Mouse (Mus musculus) MEL (cell line): ENCODE data around the gene Prkch. TPM values are rescaled to one million over a fixed set of nuclear protein-coding genes. Genes with fewer than 3 reads are reported as not detected.

Experiments used
- DNase-seq: peaks from one replicate; pipeline ENCODE4 v3.0.0; 2011; ENCODE audit warnings: low read depth, low spot score
- H3K27ac ChIP-seq: 2 replicates; pipeline ENCODE4 v1.5.1; 2012; ENCODE audit warnings: low read depth, mild to moderate bottlenecking, control low read depth, low read length, moderate library complexity; ENCODE audit not compliant: control insufficient read depth
- H3K27me3 ChIP-seq, 2 experiments: fragments of 150-350 bp in 1 of 2; sonication (generic) in 1 of 2; 2 replicates each; pipeline ENCODE4 v1.6.1; 2012; ENCODE audit warnings: low read length in 2 of 2, mild to moderate bottlenecking in 2 of 2, improper control_type of control experiment in 1 of 2, moderate library complexity in 1 of 2; ENCODE audit not compliant: insufficient read depth in 2 of 2, control insufficient read depth in 1 of 2
- H3K36me3 ChIP-seq, 2 experiments: 2 replicates each; pipeline ENCODE4 v1.6.1; 2012 to 2014; ENCODE audit warnings: low read length in 2 of 2, improper control_type of control experiment in 1 of 2, inconsistent platforms in 1 of 2, mild to moderate bottlenecking in 1 of 2; ENCODE audit not compliant: insufficient read depth in 2 of 2, control insufficient read depth in 1 of 2
- H3K4me1 ChIP-seq, 2 experiments: fragments of 150-350 bp in 1 of 2; sonication (generic) in 1 of 2; 2 replicates each; pipeline ENCODE4 v1.6.1; 2012; ENCODE audit warnings: low read length in 2 of 2, improper control_type of control experiment in 1 of 2, mild to moderate bottlenecking in 1 of 2; ENCODE audit not compliant: insufficient read depth in 2 of 2, control insufficient read depth in 1 of 2
- H3K4me3 ChIP-seq, 2 experiments: fragments of 150-350 bp in 1 of 2; sonication (generic) in 1 of 2; 2 replicates each; pipeline ENCODE4 v1.5.1; 2012; ENCODE audit warnings: low read depth in 2 of 2, low read length in 2 of 2, mild to moderate bottlenecking in 2 of 2, moderate library complexity in 2 of 2, control low read depth in 1 of 2, improper control_type of control experiment in 1 of 2; ENCODE audit not compliant: control insufficient read depth in 1 of 2, insufficient read depth in 1 of 2
- H3K79me2 ChIP-seq: 2 replicates; pipeline ENCODE4 v1.6.1; 2012; ENCODE audit warnings: mild to moderate bottlenecking, low read length, moderate library complexity; ENCODE audit not compliant: control insufficient read depth, poor library complexity, insufficient read depth
- H3K9ac ChIP-seq: 2 replicates; pipeline ENCODE4 v1.6.1; 2012; ENCODE audit warnings: low read depth, mild to moderate bottlenecking, control low read depth, low read length, moderate library complexity; ENCODE audit not compliant: control insufficient read depth, poor library complexity, severe bottlenecking
- H3K9me3 ChIP-seq: fragments of 150-350 bp; sonication (generic); replicated peaks from 2 replicates; pipeline ENCODE4 v1.6.1; 2012; ENCODE audit warnings: mild to moderate bottlenecking, low read length, improper control_type of control experiment, moderate library complexity; ENCODE audit not compliant: insufficient read depth
- CHD1 ChIP-seq: IDR thresholded peaks from 2 replicates; pipeline ENCODE4 v1.6.1; 2012; ENCODE audit warnings: low read depth, mild to moderate bottlenecking, inconsistent platforms, low read length, improper control_type of control experiment
- CHD2 ChIP-seq: IDR thresholded peaks from 2 replicates; pipeline ENCODE4 v1.6.1; 2011; ENCODE audit warnings: low read length, improper control_type of control experiment
- E2F4 ChIP-seq: IDR thresholded peaks from 2 replicates; pipeline ENCODE4 v1.6.1; 2011; ENCODE audit warnings: low read depth, low read length, improper control_type of control experiment, borderline replicate concordance
- ELF1 ChIP-seq: IDR thresholded peaks from 2 replicates; pipeline ENCODE4 v1.6.1; 2014; ENCODE audit warnings: low read depth, mild to moderate bottlenecking, inconsistent platforms, low read length, improper control_type of control experiment, moderate library complexity
- EP300 ChIP-seq, 2 experiments: IDR thresholded peaks; 2 replicates each; pipeline ENCODE4 v1.6.1; 2011; ENCODE audit warnings: improper control_type of control experiment in 2 of 2, low read length in 2 of 2, low read depth in 1 of 2, mild to moderate bottlenecking in 1 of 2
- ETS1 ChIP-seq: IDR thresholded peaks from 2 replicates; pipeline ENCODE4 v1.6.1; 2012; ENCODE audit warnings: low read depth, mild to moderate bottlenecking, inconsistent platforms, low read length, improper control_type of control experiment, moderate library complexity
- GATA1 ChIP-seq: IDR thresholded peaks from 2 replicates; pipeline ENCODE4 v1.6.1; 2011; ENCODE audit warnings: low read depth, low read length, improper control_type of control experiment
- HCFC1 ChIP-seq: IDR thresholded peaks from 2 replicates; pipeline ENCODE4 v1.6.1; 2012; ENCODE audit warnings: low read depth, mild to moderate bottlenecking, inconsistent platforms, low read length, improper control_type of control experiment, moderate library complexity
- JUND ChIP-seq: IDR thresholded peaks from 2 replicates; pipeline ENCODE4 v1.6.1; 2011; ENCODE audit warnings: low read depth, mild to moderate bottlenecking, improper control_type of control experiment, low read length
- MAZ ChIP-seq: IDR thresholded peaks from 2 replicates; pipeline ENCODE4 v1.6.1; 2012; ENCODE audit warnings: low read depth, mild to moderate bottlenecking, inconsistent platforms, low read length, improper control_type of control experiment
- MEF2A ChIP-seq: IDR thresholded peaks from 2 replicates; pipeline ENCODE4 v1.6.1; 2014; ENCODE audit warnings: low read depth, mild to moderate bottlenecking, inconsistent platforms, low read length, improper control_type of control experiment; ENCODE audit not compliant: poor library complexity, insufficient replicate concordance, severe bottlenecking; ENCODE audit errors: extremely low read depth
- MYB ChIP-seq: IDR thresholded peaks from 2 replicates; pipeline ENCODE4 v1.6.1; 2011; ENCODE audit warnings: mild to moderate bottlenecking, low read depth, low read length, improper control_type of control experiment
- NELFE ChIP-seq: IDR thresholded peaks from 2 replicates; pipeline ENCODE4 v1.6.1; 2011; ENCODE audit warnings: low read depth, low read length, improper control_type of control experiment
- POLR2A ChIP-seq, 2 experiments: IDR thresholded peaks; 2 replicates each; pipeline ENCODE4 v1.6.1; 2011 to 2012; ENCODE audit warnings: low read length in 2 of 2, mild to moderate bottlenecking in 2 of 2, control low read depth in 1 of 2, improper control_type of control experiment in 1 of 2, low read depth in 1 of 2, moderate library complexity in 1 of 2; ENCODE audit not compliant: control insufficient read depth in 1 of 2, insufficient read depth in 1 of 2, poor library complexity in 1 of 2
- POLR2AphosphoS5 ChIP-seq: IDR thresholded peaks from 2 replicates; pipeline ENCODE4 v1.6.1; 2012; ENCODE audit warnings: low read depth, borderline replicate concordance, mild to moderate bottlenecking, inconsistent platforms, low read length, moderate library complexity, mixed read lengths
- RCOR1 ChIP-seq: IDR thresholded peaks from 2 replicates; pipeline ENCODE4 v1.6.1; 2012; ENCODE audit warnings: low read depth, mild to moderate bottlenecking, inconsistent platforms, low read length, improper control_type of control experiment
- TBP ChIP-seq: IDR thresholded peaks from 2 replicates; pipeline ENCODE4 v1.8.0; 2011; ENCODE audit warnings: low read depth, low read length, improper control_type of control experiment
- UBTF ChIP-seq: IDR thresholded peaks from 2 replicates; pipeline ENCODE4 v1.6.1; 2012; ENCODE audit warnings: low read depth, mild to moderate bottlenecking, inconsistent platforms, low read length, improper control_type of control experiment, moderate library complexity, borderline replicate concordance; ENCODE audit not compliant: insufficient read depth
- USF1 ChIP-seq: IDR thresholded peaks from 2 replicates; pipeline ENCODE4 v1.6.1; 2014; ENCODE audit warnings: low read depth, mild to moderate bottlenecking, inconsistent platforms, low read length, improper control_type of control experiment, moderate library complexity
- ZKSCAN1 ChIP-seq: IDR thresholded peaks from 2 replicates; pipeline ENCODE4 v1.6.1; 2012; ENCODE audit warnings: low read depth, mild to moderate bottlenecking, inconsistent platforms, low read length, improper control_type of control experiment, moderate library complexity
- polyA plus RNA-seq, 2 experiments: library from polyadenylated mRNA; stranded (reverse) in 1 of 2; unstranded in 1 of 2; fragments of >175 nt in 1 of 2; fragments of >200 nt in 1 of 2; gene quantifications; 2 replicates each; pipeline versions ENCODE4 v1.2.1 to v1.2.4; 2012; ENCODE audit warnings: low replicate concordance in 2 of 2, low read depth in 1 of 2; ENCODE audit not compliant: insufficient read length in 2 of 2, insufficient read depth in 1 of 2, missing spikeins in 1 of 2
- total RNA-seq: library from RNA; depleted of rRNA; stranded (reverse); fragments of 300-350 nt; gene quantifications from 2 replicates; pipeline ENCODE4 v1.2.3, GENCODE M21; 2012

Gene Prkch
- total and polyA plus RNA-seq, 3 experiments: not detected

- Histone ChIP-seq H3K79me2 (no peaks in the 10 kb centered on the region), H3K4me3 (no peak overlapping the region), H3K9ac (no peak overlapping the region), H3K9me3 (no peaks in the 10 kb centered on the region), H3K27ac (no peak overlapping the region), H3K36me3 (no peaks in the 10 kb centered on the region), H3K4me1 (no peaks in the 10 kb centered on the region), H3K27me3 (no peaks in the 10 kb centered on the region; a peak in 1 of 4 replicates)
- no peak for DNase-seq
- TF ChIP-seq EP300 (IDR thresholded peaks at IDR 0.05; ENCODE audit: low read depth in 1 of 2, low read length in 2 of 2): no peak
- no peak for TF ChIP-seq USF1
- TF ChIP-seq UBTF: no peak
- TF ChIP-seq TBP: no peak
- TF ChIP-seq GATA1: no peak
- TF ChIP-seq POLR2A (IDR thresholded peaks at IDR 0.05; ENCODE audit: control insufficient read depth in 1 of 2, insufficient read depth in 1 of 2, low read depth in 1 of 2, low read length in 2 of 2, poor library complexity in 1 of 2): no peak
- TF ChIP-seq ELF1: no peak
- TF ChIP-seq RCOR1: no peak
- no peak for TF ChIP-seq E2F4
- no peak for TF ChIP-seq MAZ
- TF ChIP-seq MYB: no peak
Observed at GRCm38 (mm10) chr12:73814056-73814735, 229.6 kb downstream of the Prkch start.

- Histone ChIP-seq H3K27me3 (no peaks in the 10 kb centered on the region; a peak in 1 of 4 replicates), H3K36me3 (no peaks in the 10 kb centered on the region), H3K27ac (no peak overlapping the region), H3K79me2 (no peaks in the 10 kb centered on the region), H3K9me3 (no peaks in the 10 kb centered on the region), H3K4me3 (no peak overlapping the region)
- TF ChIP-seq POLR2AphosphoS5: no peak
- TF ChIP-seq ZKSCAN1: no peak
- TF ChIP-seq USF1: no peak
- TF ChIP-seq MAZ: no peak
- no peak for TF ChIP-seq JUND
- TF ChIP-seq NELFE: no peak
- no peak for TF ChIP-seq GATA1
- no peak for TF ChIP-seq CHD1
- TF ChIP-seq HCFC1: no peak
- no peak for TF ChIP-seq POLR2A (IDR thresholded peaks at IDR 0.05; ENCODE audit: control insufficient read depth in 1 of 2, insufficient read depth in 1 of 2, low read depth in 1 of 2, low read length in 2 of 2, poor library complexity in 1 of 2)
- TF ChIP-seq CHD2: no peak
- no peak for TF ChIP-seq MEF2A
- no peak for TF ChIP-seq ETS1
- TF ChIP-seq E2F4: no peak
- TF ChIP-seq, all 39 proteins: peak for 0
- Histone ChIP-seq H3K9ac (no peak overlapping the region), H3K4me1 (no peaks in the 10 kb centered on the region)
- DNase-seq: no peak
Observed at GRCm38 (mm10) chr12:73814897-73815296, 230.3 kb downstream of the Prkch start.
